Mouse (Mus musculus) kidney, adult 11 months (tissue): Measurements from ENCODE around the gene Lsm3.
A peak's percentile ranks its signal among the peaks of the same experiment; 100 is the strongest.
"Not testable (repeated sequence)": the region's sequence is repeated elsewhere in the genome, so short reads cannot be mapped to it uniquely, and the experiment has no call there.

Experiments
- DNase-seq: peaks from one replicate; pipeline ENCODE4 v3.0.0; 2022

The Lsm3 gene

DNA sequence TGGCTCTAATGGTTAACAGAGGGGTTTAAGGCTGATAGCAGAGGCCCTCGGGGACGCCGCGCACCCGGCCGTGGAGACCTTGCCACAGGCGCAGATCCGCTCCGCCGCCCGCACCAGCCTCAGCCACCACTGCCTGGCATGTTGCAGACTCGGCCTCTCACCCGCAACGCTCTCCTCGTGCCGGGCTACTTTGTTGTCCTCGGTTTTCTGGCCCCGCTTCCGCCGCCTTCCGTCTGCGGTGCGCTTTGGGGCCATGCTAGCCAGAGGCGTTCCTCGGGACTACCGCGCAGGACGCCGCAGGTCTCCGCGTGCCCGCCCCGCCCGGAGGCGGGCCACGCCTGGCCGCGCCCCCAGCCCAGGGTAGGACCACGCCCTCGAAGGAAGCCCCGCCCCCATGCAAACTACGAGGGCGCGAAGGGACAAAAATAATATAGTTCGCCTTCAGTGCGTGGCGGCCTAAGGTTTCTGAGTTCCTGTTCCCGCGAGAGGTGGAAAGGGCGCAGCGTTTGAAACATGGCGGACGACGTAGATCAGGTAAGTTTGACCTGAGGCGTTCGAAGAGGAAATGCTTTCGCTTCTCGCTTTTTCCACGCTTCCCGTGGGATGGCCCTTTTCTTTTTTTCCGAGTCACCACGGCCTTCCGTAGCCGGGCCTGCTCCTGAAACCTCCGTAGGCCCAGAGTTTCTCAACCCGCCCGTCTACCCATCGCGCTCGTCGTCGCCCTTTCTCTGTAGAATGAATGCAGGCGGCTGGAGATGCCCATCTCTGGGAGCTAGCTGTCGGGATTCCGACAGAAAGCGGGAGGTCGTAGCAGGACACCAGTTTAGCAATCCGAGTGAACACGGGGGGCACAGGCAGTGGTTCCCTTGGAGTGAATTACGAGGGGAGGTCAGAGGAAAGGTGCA, at the start of gene Lsm3, which contains the start of gene Xpc:
Gene Lsm3, plus strand, starts transcription at position 384 of the 905 bp plus-strand sequence.
Gene Xpc, minus strand, starts transcription at position 344 of the 905 bp plus-strand sequence.
- peak; percentile 97 for DNase-seq

DNA sequence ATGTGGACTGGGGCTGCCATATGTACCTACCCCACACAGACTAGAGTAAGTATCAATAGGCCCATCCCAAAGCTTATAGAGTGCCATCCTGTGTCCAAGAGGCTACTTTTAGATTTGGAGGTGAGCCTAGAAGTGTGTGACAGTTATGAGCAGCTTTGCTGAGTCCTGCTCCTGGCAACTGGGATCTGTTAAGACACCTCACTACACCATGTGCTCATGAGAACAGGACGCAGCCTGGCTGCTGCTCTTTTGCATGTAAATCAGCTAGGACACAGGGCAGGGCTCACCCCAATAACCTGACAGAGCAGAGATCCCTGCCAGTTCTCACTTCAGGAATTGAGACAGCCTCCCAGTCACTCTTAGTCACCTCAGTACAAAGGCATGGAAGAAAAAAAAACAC, 48.6 kb upstream of the Lsm3 start:
- DNase-seq = no peak

DNA sequence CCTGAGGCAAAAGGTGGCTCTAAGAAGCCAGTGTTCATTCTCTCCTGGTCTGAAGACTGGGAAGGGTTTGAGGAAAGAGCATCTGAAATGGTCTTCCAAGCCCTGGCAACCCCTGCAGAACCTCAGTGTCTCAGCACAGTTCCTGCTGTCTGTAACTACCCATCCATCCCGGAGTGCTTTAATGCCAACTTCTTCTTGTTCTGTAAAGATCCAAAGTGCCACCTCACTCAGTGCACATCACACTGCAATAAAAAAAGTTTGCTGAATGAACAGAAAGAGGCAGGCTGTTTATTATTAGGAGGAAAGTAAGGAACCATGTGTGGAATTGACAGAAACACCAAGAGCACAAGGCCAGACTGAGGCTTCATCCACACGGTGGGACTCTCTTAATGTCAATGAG, 45.0 kb upstream of the Lsm3 start:
- DNase-seq = no peak

GRCm38 (mm10) chr6:91471427-91471826, 44.3 kb upstream of the Lsm3 start:
- not testable (repeated sequence) for DNase-seq

GRCm38 (mm10) chr6:91472319-91472718, 43.4 kb upstream of the Lsm3 start:
- peak; percentile 31 for DNase-seq

DNA sequence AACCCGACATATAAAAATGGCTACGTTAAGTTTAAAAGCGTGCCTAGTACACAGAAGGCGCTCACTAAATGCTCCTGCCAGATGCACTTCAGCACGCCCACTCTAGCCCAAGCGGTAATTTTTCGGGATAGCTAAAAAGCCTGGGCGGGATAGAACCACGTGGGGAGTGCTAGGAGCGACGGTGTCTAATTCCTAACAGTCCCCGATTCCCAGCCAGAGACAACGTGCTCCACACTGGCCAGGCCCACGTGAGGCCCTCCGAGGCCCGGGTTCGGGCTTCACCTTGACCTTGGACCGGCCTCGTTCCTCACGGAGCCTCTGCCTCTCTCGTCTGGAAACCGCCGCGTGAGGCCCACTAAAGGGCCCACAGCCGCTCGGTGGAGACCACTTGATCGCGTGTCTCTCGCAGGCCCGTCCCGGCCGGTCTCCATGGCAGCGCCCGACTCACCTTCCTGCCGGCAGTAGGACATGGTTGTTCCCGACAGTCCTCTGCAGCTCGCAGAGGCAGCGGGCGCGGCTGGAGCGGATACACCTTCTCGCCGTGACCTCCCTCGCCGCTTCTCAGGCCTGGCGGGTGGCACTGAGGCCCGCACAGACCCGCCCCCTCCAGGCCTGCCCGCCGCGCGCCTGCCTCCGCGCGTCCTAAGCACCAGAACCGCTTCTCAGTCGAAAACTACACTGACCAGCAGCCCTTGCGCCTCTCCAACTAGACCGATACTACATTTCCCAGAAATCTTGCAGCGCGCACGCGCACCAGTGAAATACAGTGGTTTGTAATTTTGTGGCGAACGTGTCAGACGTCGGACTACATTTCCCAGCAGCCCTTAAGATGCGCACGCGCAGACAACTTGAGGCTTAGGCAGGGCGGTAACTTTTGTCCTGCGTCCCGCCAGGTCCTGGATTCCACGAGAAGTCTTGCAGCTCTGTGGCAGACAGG, 42.6 kb upstream of the Lsm3 start, which contains the start of the genes Chchd4 and Tmem43:
Gene Chchd4, minus strand, starts transcription at position 679 of the 937 bp plus-strand sequence.
Gene Tmem43, plus strand, starts transcription at position 836 of the 937 bp plus-strand sequence.
- DNase-seq = peak; percentile 100

GRCm38 (mm10) chr6:91473805-91474440, 41.8 kb upstream of the Lsm3 start:
- DNase-seq = no peak

DNA sequence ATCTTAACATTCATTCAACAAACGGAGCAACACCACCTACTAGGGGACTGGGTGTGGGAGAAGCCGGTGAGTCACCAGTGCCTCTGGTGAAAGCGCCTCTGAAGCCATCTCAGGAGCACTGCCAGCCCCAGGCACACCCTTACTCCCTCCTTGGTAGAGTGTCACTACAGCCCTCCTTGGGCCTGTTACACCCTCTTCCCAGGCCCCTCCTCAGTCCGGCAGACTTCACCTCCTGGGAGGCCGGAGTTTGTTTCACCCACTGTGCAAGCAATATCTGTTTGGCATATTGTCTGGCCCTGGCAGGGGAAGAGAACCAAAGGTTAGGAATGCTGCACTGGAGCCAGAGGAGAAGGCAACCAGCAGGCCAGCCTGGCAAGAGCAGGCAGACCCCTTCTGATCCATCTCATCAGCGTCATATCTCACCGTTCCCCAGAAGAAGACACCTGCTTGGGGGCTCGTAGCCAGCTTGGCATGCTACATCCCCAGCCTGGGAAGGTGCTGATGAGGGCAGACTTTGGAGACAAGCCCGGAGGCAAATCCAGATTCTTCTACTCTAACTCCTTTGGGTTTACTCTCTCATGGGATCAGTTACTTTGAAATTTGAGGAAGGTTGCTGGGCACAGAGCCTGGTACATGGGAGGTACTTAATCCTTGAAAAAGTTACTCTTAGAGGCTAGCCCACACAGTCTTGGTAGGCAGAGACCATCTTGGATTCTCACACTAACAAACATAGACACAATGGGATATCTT, 41.1 kb upstream of the Lsm3 start:
- DNase-seq = no peak

- no peak for DNase-seq
These were observed 39.2 kb upstream of the Lsm3 start for GRCm38 (mm10) chr6:91476541-91476940.

- no peak for DNase-seq
These were observed 32.4 kb upstream of the Lsm3 start for GRCm38 (mm10) chr6:91483371-91483770.

- no peak for DNase-seq
These were observed 28.8 kb upstream of the Lsm3 start for GRCm38 (mm10) chr6:91486736-91487453.

GRCm38 (mm10) chr6:91488496-91489212, 27.1 kb upstream of the Lsm3 start:
- DNase-seq = no peak

- DNase-seq = no peak
These were observed 25.9 kb upstream of the Lsm3 start for GRCm38 (mm10) chr6:91489872-91490271.

- no peak for DNase-seq
These were observed 24.7 kb upstream of the Lsm3 start for GRCm38 (mm10) chr6:91491004-91491403.

DNA sequence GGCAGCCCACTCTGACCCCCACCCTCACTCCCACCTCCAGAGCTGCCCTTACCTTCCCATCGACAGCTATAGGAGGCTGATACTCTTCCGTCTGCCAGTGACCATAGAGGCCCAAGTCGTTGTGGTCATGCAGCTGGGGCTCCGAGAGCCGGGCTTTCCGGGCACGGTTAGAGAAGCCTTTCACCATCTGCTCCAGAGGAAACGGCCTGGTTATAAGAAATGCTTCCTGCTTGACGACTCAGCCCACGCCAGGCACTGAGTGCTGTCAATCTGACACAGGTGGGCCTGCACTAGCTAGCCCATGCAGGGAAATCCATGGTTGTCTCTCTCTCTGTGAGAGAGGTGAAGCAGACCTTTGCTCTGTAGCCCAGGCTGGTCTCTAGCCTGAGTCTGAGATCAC, 22.7 kb upstream of the Lsm3 start:
- DNase-seq = no peak

GRCm38 (mm10) chr6:91494526-91494925, 21.2 kb upstream of the Lsm3 start:
- DNase-seq = no peak

DNA sequence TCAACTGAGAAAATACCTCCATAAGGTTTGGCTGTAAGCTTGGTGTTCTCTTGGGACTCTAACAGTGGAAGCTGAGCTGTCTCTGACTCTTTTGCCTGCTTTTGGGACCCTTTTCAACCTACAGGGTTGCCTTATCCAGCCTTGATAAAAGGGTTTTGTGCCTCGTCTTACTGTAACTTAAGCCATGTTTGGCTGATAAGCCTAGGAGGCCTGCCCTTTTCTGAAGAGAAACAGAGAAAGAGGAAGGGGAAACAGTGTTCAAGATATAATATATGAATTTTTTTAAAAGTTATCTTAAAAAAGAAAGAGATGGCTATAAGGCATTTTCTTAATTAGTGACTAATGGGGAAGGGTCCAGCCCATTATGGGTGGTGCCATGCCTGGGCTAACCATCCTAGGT, 12.4 kb upstream of the Lsm3 start:
- no peak for DNase-seq

DNA sequence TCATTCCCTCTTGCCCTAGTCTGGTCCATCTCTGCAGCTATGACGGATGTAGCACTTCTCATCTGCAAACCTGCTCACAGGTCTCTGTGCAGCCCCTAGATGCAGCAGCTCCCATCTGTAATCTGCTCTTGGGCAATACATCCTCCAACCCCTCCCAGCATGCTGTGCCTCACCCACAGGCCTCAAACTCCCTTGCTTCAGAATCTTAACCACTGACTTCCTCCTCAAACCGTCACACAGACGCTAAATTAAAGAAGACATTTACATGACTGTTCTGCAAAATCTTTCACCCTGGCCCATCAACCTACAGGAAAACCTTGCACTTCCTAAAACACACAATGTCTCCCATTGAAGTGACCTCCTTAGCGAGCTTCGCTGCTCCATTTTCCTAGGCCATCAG, 9.7 kb upstream of the Lsm3 start:
- no peak for DNase-seq

DNA sequence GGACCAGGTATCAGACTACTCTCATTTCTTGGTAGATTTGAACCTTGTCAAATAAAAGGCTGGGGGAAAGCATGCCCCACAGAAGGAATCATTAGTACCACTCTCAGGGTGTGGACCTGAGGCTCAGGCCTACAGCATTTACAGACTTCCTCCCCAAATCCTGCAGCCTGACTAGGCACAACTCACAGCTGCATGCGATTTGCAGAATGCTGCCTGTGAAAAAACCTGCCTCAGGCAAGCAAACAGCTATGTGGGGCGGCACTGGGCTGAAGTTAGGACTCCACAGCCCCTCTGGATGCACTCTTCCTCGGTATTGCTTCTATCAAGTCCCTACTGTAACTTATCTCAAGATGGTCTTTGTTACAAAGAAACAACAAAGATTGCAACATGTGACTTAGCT, 7.7 kb upstream of the Lsm3 start:
- DNase-seq = no peak

- peak; percentile 47 for DNase-seq
These were observed 6.4 kb upstream of the Lsm3 start for GRCm38 (mm10) chr6:91509326-91509725.

GRCm38 (mm10) chr6:91510211-91510610, 5.5 kb upstream of the Lsm3 start:
- DNase-seq = no peak
